Mouse (Mus musculus) MEL (cell line): ENCODE measurements around the gene Ino80. TPM values are rescaled to one million over a fixed set of nuclear protein-coding genes. Genes with fewer than 3 reads are reported as not detected.

Source experiments
- DNase-seq: peaks from one replicate; pipeline ENCODE4 v3.0.0; 2011; ENCODE audit warnings: low read depth, low spot score
- H3K27ac ChIP-seq: 2 replicates; pipeline ENCODE4 v1.5.1; 2012; ENCODE audit warnings: low read depth, mild to moderate bottlenecking, control low read depth, low read length, moderate library complexity; ENCODE audit not compliant: control insufficient read depth
- H3K27me3 ChIP-seq, 2 experiments: fragments of 150-350 bp in 1 of 2; sonication (generic) in 1 of 2; 2 replicates each; pipeline ENCODE4 v1.6.1; 2012; ENCODE audit warnings: low read length in 2 of 2, mild to moderate bottlenecking in 2 of 2, improper control_type of control experiment in 1 of 2, moderate library complexity in 1 of 2; ENCODE audit not compliant: insufficient read depth in 2 of 2, control insufficient read depth in 1 of 2
- H3K36me3 ChIP-seq, 2 experiments: 2 replicates each; pipeline ENCODE4 v1.6.1; 2012 to 2014; ENCODE audit warnings: low read length in 2 of 2, improper control_type of control experiment in 1 of 2, inconsistent platforms in 1 of 2, mild to moderate bottlenecking in 1 of 2; ENCODE audit not compliant: insufficient read depth in 2 of 2, control insufficient read depth in 1 of 2
- H3K4me1 ChIP-seq, 2 experiments: fragments of 150-350 bp in 1 of 2; sonication (generic) in 1 of 2; 2 replicates each; pipeline ENCODE4 v1.6.1; 2012; ENCODE audit warnings: low read length in 2 of 2, improper control_type of control experiment in 1 of 2, mild to moderate bottlenecking in 1 of 2; ENCODE audit not compliant: insufficient read depth in 2 of 2, control insufficient read depth in 1 of 2
- H3K4me3 ChIP-seq, 2 experiments: fragments of 150-350 bp in 1 of 2; sonication (generic) in 1 of 2; 2 replicates each; pipeline ENCODE4 v1.5.1; 2012; ENCODE audit warnings: low read depth in 2 of 2, low read length in 2 of 2, mild to moderate bottlenecking in 2 of 2, moderate library complexity in 2 of 2, control low read depth in 1 of 2, improper control_type of control experiment in 1 of 2; ENCODE audit not compliant: control insufficient read depth in 1 of 2, insufficient read depth in 1 of 2
- H3K79me2 ChIP-seq: 2 replicates; pipeline ENCODE4 v1.6.1; 2012; ENCODE audit warnings: mild to moderate bottlenecking, low read length, moderate library complexity; ENCODE audit not compliant: control insufficient read depth, poor library complexity, insufficient read depth
- H3K9ac ChIP-seq: 2 replicates; pipeline ENCODE4 v1.6.1; 2012; ENCODE audit warnings: low read depth, mild to moderate bottlenecking, control low read depth, low read length, moderate library complexity; ENCODE audit not compliant: control insufficient read depth, poor library complexity, severe bottlenecking
- H3K9me3 ChIP-seq: fragments of 150-350 bp; sonication (generic); replicated peaks from 2 replicates; pipeline ENCODE4 v1.6.1; 2012; ENCODE audit warnings: mild to moderate bottlenecking, low read length, improper control_type of control experiment, moderate library complexity; ENCODE audit not compliant: insufficient read depth
- BHLHE40 ChIP-seq: IDR thresholded peaks from 2 replicates; pipeline ENCODE4 v1.6.1; 2012; ENCODE audit warnings: low read depth, mild to moderate bottlenecking, inconsistent platforms, low read length, improper control_type of control experiment, borderline replicate concordance
- CHD1 ChIP-seq: IDR thresholded peaks from 2 replicates; pipeline ENCODE4 v1.6.1; 2012; ENCODE audit warnings: low read depth, mild to moderate bottlenecking, inconsistent platforms, low read length, improper control_type of control experiment
- CHD2 ChIP-seq: IDR thresholded peaks from 2 replicates; pipeline ENCODE4 v1.6.1; 2011; ENCODE audit warnings: low read length, improper control_type of control experiment
- E2F4 ChIP-seq: IDR thresholded peaks from 2 replicates; pipeline ENCODE4 v1.6.1; 2011; ENCODE audit warnings: low read depth, low read length, improper control_type of control experiment, borderline replicate concordance
- EP300 ChIP-seq, 2 experiments: IDR thresholded peaks; 2 replicates each; pipeline ENCODE4 v1.6.1; 2011; ENCODE audit warnings: improper control_type of control experiment in 2 of 2, low read length in 2 of 2, low read depth in 1 of 2, mild to moderate bottlenecking in 1 of 2
- ETS1 ChIP-seq: IDR thresholded peaks from 2 replicates; pipeline ENCODE4 v1.6.1; 2012; ENCODE audit warnings: low read depth, mild to moderate bottlenecking, inconsistent platforms, low read length, improper control_type of control experiment, moderate library complexity
- GABPA ChIP-seq: IDR thresholded peaks from 2 replicates; pipeline ENCODE4 v1.6.1; 2012; ENCODE audit warnings: low read depth, mild to moderate bottlenecking, inconsistent platforms, low read length, improper control_type of control experiment, moderate library complexity
- GATA1 ChIP-seq: IDR thresholded peaks from 2 replicates; pipeline ENCODE4 v1.6.1; 2011; ENCODE audit warnings: low read depth, low read length, improper control_type of control experiment
- HCFC1 ChIP-seq: IDR thresholded peaks from 2 replicates; pipeline ENCODE4 v1.6.1; 2012; ENCODE audit warnings: low read depth, mild to moderate bottlenecking, inconsistent platforms, low read length, improper control_type of control experiment, moderate library complexity
- JUND ChIP-seq: IDR thresholded peaks from 2 replicates; pipeline ENCODE4 v1.6.1; 2011; ENCODE audit warnings: low read depth, mild to moderate bottlenecking, improper control_type of control experiment, low read length
- MAFK ChIP-seq: IDR thresholded peaks from 2 replicates; pipeline ENCODE4 v1.6.1; 2011; ENCODE audit warnings: low read depth, mild to moderate bottlenecking, low read length, improper control_type of control experiment, borderline replicate concordance
- MAX ChIP-seq: IDR thresholded peaks from 2 replicates; pipeline ENCODE4 v1.6.1; 2011; ENCODE audit warnings: low read length, improper control_type of control experiment
- MYB ChIP-seq: IDR thresholded peaks from 2 replicates; pipeline ENCODE4 v1.6.1; 2011; ENCODE audit warnings: mild to moderate bottlenecking, low read depth, low read length, improper control_type of control experiment
- MYC ChIP-seq: IDR thresholded peaks from 2 replicates; pipeline ENCODE4 v1.6.1; 2011; ENCODE audit warnings: low read depth, mild to moderate bottlenecking, low read length, improper control_type of control experiment, moderate library complexity
- NELFE ChIP-seq: IDR thresholded peaks from 2 replicates; pipeline ENCODE4 v1.6.1; 2011; ENCODE audit warnings: low read depth, low read length, improper control_type of control experiment
- POLR2AphosphoS2 ChIP-seq: IDR thresholded peaks from 2 replicates; pipeline ENCODE4 v1.6.1; 2011; ENCODE audit warnings: low read length, improper control_type of control experiment
- POLR2AphosphoS5 ChIP-seq: IDR thresholded peaks from 2 replicates; pipeline ENCODE4 v1.6.1; 2012; ENCODE audit warnings: low read depth, borderline replicate concordance, mild to moderate bottlenecking, inconsistent platforms, low read length, moderate library complexity, mixed read lengths
- RAD21 ChIP-seq: IDR thresholded peaks from 2 replicates; pipeline ENCODE4 v1.6.1; 2011; ENCODE audit warnings: mild to moderate bottlenecking, low read depth, low read length, improper control_type of control experiment
- RCOR1 ChIP-seq: IDR thresholded peaks from 2 replicates; pipeline ENCODE4 v1.6.1; 2012; ENCODE audit warnings: low read depth, mild to moderate bottlenecking, inconsistent platforms, low read length, improper control_type of control experiment
- SIN3A ChIP-seq: IDR thresholded peaks from 2 replicates; pipeline ENCODE4 v1.6.1; 2012; ENCODE audit warnings: low read length, improper control_type of control experiment, inconsistent platforms
- SMC3 ChIP-seq: IDR thresholded peaks from 2 replicates; pipeline ENCODE4 v1.6.1; 2011; ENCODE audit warnings: low read depth, low read length, improper control_type of control experiment
- TAL1 ChIP-seq: IDR thresholded peaks from 2 replicates; pipeline ENCODE4 v1.6.1; 2012; ENCODE audit warnings: mild to moderate bottlenecking, inconsistent platforms, low read length, moderate library complexity, mixed read lengths
- TBP ChIP-seq: IDR thresholded peaks from 2 replicates; pipeline ENCODE4 v1.8.0; 2011; ENCODE audit warnings: low read depth, low read length, improper control_type of control experiment
- USF2 ChIP-seq, 2 experiments: IDR thresholded peaks; 2 replicates each; pipeline ENCODE4 v1.6.1; 2011 to 2012; ENCODE audit warnings: improper control_type of control experiment in 2 of 2, low read length in 2 of 2, borderline replicate concordance in 1 of 2, inconsistent platforms in 1 of 2, low read depth in 1 of 2, mild to moderate bottlenecking in 1 of 2; ENCODE audit not compliant: insufficient read depth in 1 of 2
- ZMIZ1 ChIP-seq: IDR thresholded peaks from 2 replicates; pipeline ENCODE4 v1.6.1; 2012; ENCODE audit warnings: low read depth, mild to moderate bottlenecking, inconsistent platforms, low read length, improper control_type of control experiment, moderate library complexity
- ZNF384 ChIP-seq: IDR thresholded peaks from 2 replicates; pipeline ENCODE4 v1.6.1; 2012; ENCODE audit warnings: low read depth, mild to moderate bottlenecking, inconsistent platforms, low read length, improper control_type of control experiment
- polyA plus RNA-seq, 2 experiments: library from polyadenylated mRNA; stranded (reverse) in 1 of 2; unstranded in 1 of 2; fragments of >175 nt in 1 of 2; fragments of >200 nt in 1 of 2; gene quantifications; 2 replicates each; pipeline versions ENCODE4 v1.2.1 to v1.2.4; 2012; ENCODE audit warnings: low replicate concordance in 2 of 2, low read depth in 1 of 2; ENCODE audit not compliant: insufficient read length in 2 of 2, insufficient read depth in 1 of 2, missing spikeins in 1 of 2
- total RNA-seq: library from RNA; depleted of rRNA; stranded (reverse); fragments of 300-350 nt; gene quantifications from 2 replicates; pipeline ENCODE4 v1.2.3, GENCODE M21; 2012

Ino80 gene
- total and polyA plus RNA-seq, 3 experiments: 13.9 to 37.9 (median 23.1) TPM

DNA sequence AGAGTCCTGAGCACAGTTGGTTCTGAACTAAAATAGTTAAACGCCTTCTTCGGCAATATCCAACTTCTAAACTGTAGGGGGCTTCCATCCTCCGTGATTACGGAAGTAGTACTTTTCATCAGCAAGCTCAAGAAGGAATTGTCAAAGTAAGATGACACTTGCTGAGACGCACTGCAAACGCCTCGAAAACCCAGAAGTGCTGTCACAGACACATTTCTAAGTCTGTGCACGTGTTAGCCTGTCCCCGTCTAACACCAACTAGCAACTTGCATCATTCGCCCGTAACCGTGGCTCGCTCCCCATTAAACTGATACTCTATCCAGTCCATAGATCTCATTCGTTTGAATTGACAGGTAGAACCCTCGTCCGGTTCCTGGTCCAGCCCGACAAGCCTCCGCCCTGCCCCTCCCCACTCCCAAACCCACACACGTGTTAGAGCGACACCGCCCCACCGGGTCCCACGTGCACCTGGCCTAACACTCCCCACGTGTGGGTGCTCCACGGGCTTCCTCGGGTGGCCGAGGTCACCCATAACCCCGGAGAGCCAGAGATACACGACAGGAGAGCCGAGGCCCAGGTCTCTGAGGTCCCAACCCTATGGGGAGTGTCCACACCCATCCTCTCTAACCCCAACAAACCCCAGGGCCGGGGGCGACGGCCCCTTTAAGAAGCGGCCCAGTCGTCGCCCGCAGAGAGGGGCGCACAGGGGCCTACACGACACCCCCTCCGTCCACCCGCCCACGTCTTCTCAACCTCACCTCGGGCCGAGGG is 681 bp downstream of the Ino80 start (continued):
- TF ChIP-seq MYB: no peak

- H3K4me1 ChIP-seq: peaks cover 5 to 11% of the 10 kb centered on the region in 2 experiments; a peak in 3 of 4 replicates
- peak overlapping the region; percentile 97 for H3K9ac ChIP-seq
- DNase-seq: no peak
- no peak for TF ChIP-seq TAL1
- TF ChIP-seq E2F4: no peak
- no peak for TF ChIP-seq CHD2
- TF ChIP-seq USF2 (IDR thresholded peaks at IDR 0.05; ENCODE audit: borderline replicate concordance in 1 of 2, insufficient read depth in 1 of 2, low read depth in 1 of 2, low read length in 2 of 2): no peak
- TF ChIP-seq RAD21: no peak
- TF ChIP-seq ETS1: no peak
- no peak for TF ChIP-seq MAFK
- TF ChIP-seq ZNF384: peak; percentile 72; the same call in 1 of the 2 replicates
- TF ChIP-seq NELFE: no peak
- TF ChIP-seq RCOR1: no peak
- TF ChIP-seq CHD1: 0 out of 2 replicates have a peak, but pooled peaks have one; percentile 51
- no peak for TF ChIP-seq POLR2AphosphoS5
- TF ChIP-seq POLR2AphosphoS2: no peak
- no peak for TF ChIP-seq JUND
- TF ChIP-seq ZMIZ1: no peak
- H3K36me3 ChIP-seq: peaks cover 1 to 16% of the 10 kb centered on the region in 2 experiments
- no peaks in the 10 kb centered on the region for H3K9me3 ChIP-seq
- H3K27me3 ChIP-seq: no peaks in the 10 kb centered on the region
- H3K4me3 ChIP-seq: peak overlapping the region; percentile 84 to 98
- peak overlapping the region; percentile 95 for H3K27ac ChIP-seq
- H3K79me2 ChIP-seq: peaks cover 45% of the 10 kb centered on the region
Measured at GRCm38 (mm10) chr2:119476166-119476565, 1.3 kb downstream of the Ino80 start.

DNA sequence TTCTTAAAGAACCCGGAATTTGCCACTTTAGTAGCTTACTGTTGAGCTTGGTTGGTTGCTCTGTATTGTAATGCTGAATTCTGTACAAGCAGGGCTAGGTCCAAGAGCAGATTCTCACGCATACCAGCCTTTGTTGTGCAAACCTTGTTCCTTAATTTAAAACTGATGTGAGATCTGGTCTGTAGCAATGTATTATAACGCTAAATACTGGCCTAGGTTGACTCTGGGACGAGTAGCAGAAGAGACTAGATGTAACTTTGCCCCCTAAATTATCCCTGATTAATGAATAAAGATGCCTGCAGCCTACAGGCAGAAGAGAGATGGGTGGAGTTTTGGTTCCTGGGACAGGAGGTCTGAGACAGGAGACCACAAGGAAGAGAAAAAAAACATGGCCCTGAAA is 13.5 kb downstream of the Ino80 start:
- DNase-seq: no peak
- Histone ChIP-seq H3K9me3 (no peaks in the 10 kb centered on the region), H3K79me2 (peaks cover 22% of the 10 kb centered on the region), H3K27ac (no peak overlapping the region), H3K9ac (no peak overlapping the region), H3K36me3 (peaks cover 7 to 10% of the 10 kb centered on the region in 2 experiments), H3K27me3 (no peaks in the 10 kb centered on the region), H3K4me1 (peaks cover 4 to 7% of the 10 kb centered on the region in 2 experiments; a peak in 3 of 4 replicates), H3K4me3 (no peak overlapping the region)
- TF ChIP-seq EP300 (IDR thresholded peaks at IDR 0.05; ENCODE audit: low read depth in 1 of 2, low read length in 2 of 2) (no peak), TBP (no peak), GATA1 (no peak), HCFC1 (no peak), TAL1 (no peak), SIN3A (no peak), SMC3 (no peak), MAX (no peak), MYC (no peak), POLR2AphosphoS5 (no peak), CHD2 (no peak), GABPA (no peak), BHLHE40 (no peak)
